Mouse (Mus musculus): ENCODE measurements around the gene Tmprss15.

DNA sequence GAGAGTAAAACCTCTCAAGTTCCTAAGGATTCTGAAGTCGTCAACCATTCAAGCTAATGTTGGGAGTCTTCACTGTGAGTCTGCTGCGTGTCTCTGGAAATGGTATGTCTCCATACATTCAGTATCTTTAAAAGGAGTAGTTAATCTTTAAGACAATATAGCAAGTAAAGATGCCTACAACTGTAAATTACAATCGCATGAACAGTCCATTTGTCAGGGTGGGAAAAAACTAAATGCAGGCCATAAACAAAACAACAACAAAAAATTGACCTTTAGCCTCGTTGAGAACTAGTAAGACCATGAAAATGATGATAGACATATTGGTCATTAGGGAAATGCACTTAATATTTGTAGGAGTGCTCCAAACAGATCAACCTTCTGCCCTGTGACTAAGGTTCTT is at the start of gene Tmprss15:
- TF ChIP-seq CTCF (IDR thresholded peaks at IDR 0.05; ENCODE audit: extremely low read depth, insufficient read length, insufficient replicate concordance, low read depth, low read length), result no peak
- TF ChIP-seq POLR2A (IDR thresholded peaks at IDR 0.05; ENCODE audit: low read depth, low read length), result no peak

Measured in small intestine, adult 2 months (tissue).